Mouse (Mus musculus) limb, embryonic 11.5 days (tissue): ENCODE results near the gene Oser1. TPM values are rescaled to one million over a fixed set of nuclear protein-coding genes. Genes with fewer than 3 reads are reported as not detected.
"Not testable (repeated sequence)": the region's sequence is repeated elsewhere in the genome, so short reads cannot be mapped to it uniquely, and the experiment has no call there.

Source experiments
- ATAC-seq: fragments of 200-750 bp; cut with Nextera tagmentation; 2 replicates; pipeline ENCODE4 v1.8.0; 2017; ENCODE audit warnings: low read depth; ENCODE audit not compliant: insufficient number of reproducible peaks, low FRiP score, low TSS enrichment
- DNase-seq: peaks from one replicate; pipeline ENCODE4 v3.0.0-alpha.2; 2015; ENCODE audit warnings: low spot score
- H3K27ac ChIP-seq: fragments of 300-500 bp; sonication (generic); replicated peaks from 2 replicates; pipeline ENCODE4 v1.5.1; 2014; ENCODE audit warnings: low read depth, mild to moderate bottlenecking, low read length
- H3K27me3 ChIP-seq: fragments of 300-500 bp; sonication (generic); 2 replicates; pipeline ENCODE4 v1.6.1; 2014; ENCODE audit warnings: mild to moderate bottlenecking, low read length, mixed read lengths; ENCODE audit not compliant: control insufficient read depth, insufficient read depth
- H3K36me3 ChIP-seq: fragments of 300-500 bp; sonication (generic); 2 replicates; pipeline ENCODE4 v1.6.1; 2014; ENCODE audit warnings: mild to moderate bottlenecking, low read length, moderate library complexity, mixed read lengths; ENCODE audit not compliant: control insufficient read depth, insufficient read depth
- H3K4me1 ChIP-seq: fragments of 300-500 bp; sonication (generic); 2 replicates; pipeline ENCODE4 v1.6.1; 2014; ENCODE audit warnings: low read length, mixed read lengths; ENCODE audit not compliant: control insufficient read depth, insufficient read depth
- H3K4me2 ChIP-seq: fragments of 300-500 bp; sonication (generic); 2 replicates; pipeline ENCODE4 v1.6.1; 2014; ENCODE audit warnings: low read depth, mild to moderate bottlenecking, moderate library complexity; ENCODE audit not compliant: severe bottlenecking
- H3K4me3 ChIP-seq: fragments of 300-500 bp; sonication (generic); 2 replicates; pipeline ENCODE4 v1.5.1; 2014; ENCODE audit warnings: low read depth, low read length
- H3K9ac ChIP-seq: fragments of 300-500 bp; sonication (generic); 2 replicates; pipeline ENCODE4 v1.6.1; 2014; ENCODE audit warnings: mild to moderate bottlenecking, low read length
- H3K9me3 ChIP-seq: fragments of 300-500 bp; sonication (generic); 2 replicates; pipeline ENCODE4 v1.6.1; 2016; ENCODE audit warnings: low read length; ENCODE audit not compliant: control insufficient read depth
- WGBS: fragments of 180-500 bp; shearing (Covaris S2); extraction: QIAGEN DNeasy Blood & Tissue Kit; methylation state at CpG from one replicate; pipeline ENCODE4 v1.1.7; 2014; 5-methylcytosine and 5-hydroxymethylcytosine counted together
- polyA plus RNA-seq: library from polyadenylated mRNA; unstranded; fragments of >200 nt; fragmentation: Nextera tagmentation; extraction: Ambion mirVana; gene quantifications from 2 replicates; pipeline ENCODE4 v1.2.1, GENCODE M21; 2014

The Oser1 gene
- polyA plus RNA-seq, 1 experiment from 2014 or later, result 92.5 TPM

GRCm38 (mm10) chr2:163419346-163420045, 5.0 kb downstream of the Oser1 start:
- under 1% methylated on average over 60 of the region's 71 CpGs for WGBS
- Histone ChIP-seq H3K4me1 (peaks cover 6% of the 10 kb centered on the region), H3K4me3 (peak overlapping the region; percentile 98), H3K27me3 (no peaks in the 10 kb centered on the region), H3K9me3 (no peaks in the 10 kb centered on the region), H3K27ac (peak overlapping the region; percentile 47; the same call in 1 of the 2 replicates), H3K36me3 (no peaks in the 10 kb centered on the region), H3K4me2 (peak overlapping the region; percentile 75), H3K9ac (peak overlapping the region; percentile 91)
- peak; percentile 99 for ATAC-seq
- DNase-seq, result peak; percentile 98

- H3K4me1 ChIP-seq, result peaks cover 6% of the 10 kb centered on the region
- H3K27me3 ChIP-seq, result no peaks in the 10 kb centered on the region
- ATAC-seq, result peak; percentile 49; the same call in 1 of the 2 replicates
- peak; percentile 55 for DNase-seq
- peak overlapping the region; percentile 98 for H3K4me3 ChIP-seq
- peak overlapping the region; percentile 47; the same call in 1 of the 2 replicates for H3K27ac ChIP-seq
- WGBS, result under 1% methylated on average over 42 of the region's 50 CpGs
- peak overlapping the region; percentile 75 for H3K4me2 ChIP-seq
- H3K36me3 ChIP-seq, result no peaks in the 10 kb centered on the region
- H3K9ac ChIP-seq, result peak overlapping the region; percentile 91
- H3K9me3 ChIP-seq, result no peaks in the 10 kb centered on the region
Measured at GRCm38 (mm10) chr2:163418841-163419345, 5.6 kb downstream of the Oser1 start.

GRCm38 (mm10) chr2:163417830-163418229, 6.7 kb downstream of the Oser1 start:
- no peak for ATAC-seq
- Histone ChIP-seq H3K4me1 (peaks cover 6% of the 10 kb centered on the region), H3K4me2 (peak overlapping the region; percentile 75), H3K27me3 (no peaks in the 10 kb centered on the region), H3K27ac (no peak overlapping the region), H3K9me3 (no peaks in the 10 kb centered on the region), H3K36me3 (no peaks in the 10 kb centered on the region; the same call in 1 of the 2 replicates), H3K4me3 (peak overlapping the region; percentile 98), H3K9ac (no peak overlapping the region)
- DNase-seq, result no peak

GRCm38 (mm10) chr2:163417026-163417425, 7.5 kb downstream of the Oser1 start:
- 95% methylated on average over 6 of the region's 6 CpGs for WGBS

GRCm38 (mm10) chr2:163412846-163413590, 11.5 kb downstream of the Oser1 start:
- no peak overlapping the region for H3K4me2 ChIP-seq
- WGBS, result 94% methylated on average over 9 of the region's 9 CpGs
- H3K27ac ChIP-seq, result no peak overlapping the region
- H3K9ac ChIP-seq, result no peak overlapping the region
- ATAC-seq, result no peak
- H3K27me3 ChIP-seq, result no peaks in the 10 kb centered on the region
- DNase-seq, result no peak
- H3K4me3 ChIP-seq, result no peak overlapping the region
- H3K4me1 ChIP-seq, result peaks cover 4% of the 10 kb centered on the region
- peaks cover 4% of the 10 kb centered on the region; the same call in 1 of the 2 replicates for H3K36me3 ChIP-seq
- H3K9me3 ChIP-seq, result no peaks in the 10 kb centered on the region

More at GRCm38 (mm10) chr2:163417026-163417425, 7.5 kb downstream of the Oser1 start:
- Histone ChIP-seq H3K4me1 (peaks cover 6% of the 10 kb centered on the region), H3K9me3 (no peaks in the 10 kb centered on the region), H3K27me3 (no peaks in the 10 kb centered on the region), H3K4me3 (no peak overlapping the region), H3K27ac (no peak overlapping the region), H3K4me2 (no peak overlapping the region), H3K36me3 (no peaks in the 10 kb centered on the region; the same call in 1 of the 2 replicates), H3K9ac (no peak overlapping the region)
- ATAC-seq, result no peak
- DNase-seq, result no peak

- DNase-seq (no peak), ATAC-seq (no peak)
- no peaks in the 10 kb centered on the region for H3K4me1 ChIP-seq
- H3K9me3 ChIP-seq, result no peaks in the 10 kb centered on the region
- H3K9ac ChIP-seq, result no peak overlapping the region
- WGBS, result 97% methylated on average over 4 of the region's 4 CpGs
- no peak overlapping the region for H3K4me2 ChIP-seq
- H3K36me3 ChIP-seq, result peaks cover 4% of the 10 kb centered on the region; the same call in 1 of the 2 replicates
- H3K27me3 ChIP-seq, result no peaks in the 10 kb centered on the region
- H3K27ac ChIP-seq, result no peak overlapping the region
- no peak overlapping the region for H3K4me3 ChIP-seq
Measured at GRCm38 (mm10) chr2:163412419-163412818, 12.1 kb downstream of the Oser1 start.

GRCm38 (mm10) chr2:163411840-163412239, 12.7 kb downstream of the Oser1 start:
- DNase-seq, result no peak
- H3K9me3 ChIP-seq, result no peaks in the 10 kb centered on the region
- no peak overlapping the region for H3K9ac ChIP-seq
- no peak overlapping the region for H3K4me2 ChIP-seq
- H3K27me3 ChIP-seq, result no peaks in the 10 kb centered on the region
- no peaks in the 10 kb centered on the region for H3K4me1 ChIP-seq
- WGBS, result 88% methylated on average over 4 of the region's 4 CpGs
- peaks cover 9% of the 10 kb centered on the region; the same call in 1 of the 2 replicates for H3K36me3 ChIP-seq
- no peak overlapping the region for H3K4me3 ChIP-seq
- H3K27ac ChIP-seq, result no peak overlapping the region
- no peak for ATAC-seq

- not testable (repeated sequence) for H3K9ac ChIP-seq, H3K36me3 ChIP-seq, ATAC-seq, DNase-seq, H3K9me3 ChIP-seq, H3K4me3 ChIP-seq, H3K27ac ChIP-seq, H3K4me2 ChIP-seq, H3K4me1 ChIP-seq, H3K27me3 ChIP-seq
- WGBS, result 91% methylated on average over 3 of the region's 3 CpGs
Measured at GRCm38 (mm10) chr2:163411344-163411743, 13.2 kb downstream of the Oser1 start.
